Mouse (Mus musculus): ENCODE results near the gene Slc26a6. TPM values are rescaled to one million over a fixed set of nuclear protein-coding genes. Genes with fewer than 3 reads are reported as not detected.

Gene Slc26a6
- total RNA-seq, 2 experiments from 2014 or later, result 27.0 TPM

DNA sequence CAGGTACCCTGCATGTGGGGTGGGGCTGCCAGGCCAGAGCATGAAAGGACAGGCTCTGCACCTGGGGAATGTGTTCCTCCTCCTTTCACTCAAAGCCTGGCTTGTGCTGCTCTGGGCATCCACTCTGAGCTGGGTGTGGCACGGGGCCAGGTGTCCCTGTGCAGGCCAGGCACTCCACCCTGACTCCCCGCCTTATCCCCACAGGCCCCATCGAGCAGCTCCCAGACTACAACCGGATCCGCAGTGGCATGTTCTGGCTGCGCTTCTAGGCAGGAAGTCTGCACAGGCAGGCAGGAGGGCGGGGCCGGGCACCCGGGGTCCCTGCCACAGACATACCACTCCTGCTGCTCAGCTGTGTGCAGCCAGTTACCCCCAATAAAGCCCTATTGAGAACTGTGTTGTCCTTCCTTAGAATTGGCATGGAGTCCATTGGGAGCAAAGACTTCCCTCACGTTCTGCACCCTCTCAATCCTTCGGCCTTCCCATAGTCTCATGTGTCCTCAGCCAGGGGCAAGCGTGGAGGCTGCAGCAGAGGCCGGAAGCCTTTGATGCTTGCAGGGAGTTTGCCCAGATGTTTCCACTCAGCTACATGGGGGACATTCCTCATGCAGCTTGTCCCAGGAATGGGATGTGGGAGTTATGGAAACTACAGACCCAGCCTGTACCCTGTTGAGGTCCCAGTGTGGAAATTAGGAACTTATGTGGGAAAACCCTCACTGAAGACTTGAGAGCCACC lies 96.3 kb downstream of the Slc26a6 start:
- peak; percentile 63 to 75 for DNase-seq
- intact Hi-C loops (cut with DNase I), result no loop called here

DNA sequence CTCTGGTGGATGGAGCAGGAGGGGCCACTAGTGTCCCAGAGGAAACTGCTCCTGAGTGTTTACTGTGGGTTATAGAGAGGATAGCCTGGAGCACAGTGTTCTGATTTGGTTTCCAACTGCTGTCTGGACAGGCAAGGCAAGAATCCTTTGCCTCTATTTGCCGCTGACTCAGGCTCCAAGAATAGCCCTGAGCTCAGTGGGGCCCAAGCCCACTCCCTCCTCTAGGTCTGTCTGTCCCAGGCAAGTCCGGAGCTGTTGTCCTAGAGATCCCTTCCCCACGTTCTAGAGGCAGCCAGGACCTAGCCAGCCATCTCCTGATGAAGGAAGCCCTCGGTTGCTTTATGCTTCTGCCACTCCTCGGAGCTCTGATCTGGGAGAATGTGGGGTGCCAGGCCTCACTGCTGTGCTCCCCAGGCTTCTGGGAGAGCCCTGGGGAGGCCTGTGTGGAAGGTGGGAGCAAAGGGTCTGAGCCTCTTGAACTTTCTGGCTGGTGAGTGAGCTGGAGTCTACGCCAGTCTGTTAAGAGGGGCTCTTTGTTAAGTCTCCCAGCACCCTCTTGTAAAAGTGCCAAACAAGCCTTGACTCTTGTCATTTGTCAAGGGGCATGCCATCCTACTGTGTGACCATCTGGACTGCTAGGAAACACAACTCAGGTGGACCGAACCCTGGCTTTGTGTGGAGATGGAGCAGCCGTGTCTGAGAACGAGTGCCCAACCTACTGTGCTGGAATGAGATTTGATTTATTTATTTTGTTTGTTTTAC lies 97.1 kb downstream of the Slc26a6 start:
- DNase-seq, result no peak
- intact Hi-C loops (cut with DNase I), result no loop called here

- no peak for DNase-seq
- intact Hi-C loops (cut with DNase I), result no loop called here
These were observed 100.1 kb downstream of the Slc26a6 start, which contains the start of gene Col7a1 for GRCm38 (mm10) chr9:108953081-108953636. Gene Col7a1 (plus strand): TSS chr9:108953586.

- DNase-seq, result no peak
- intact Hi-C loops (cut with DNase I), result no loop called here
These were observed 102.2 kb downstream of the Slc26a6 start for GRCm38 (mm10) chr9:108955241-108955640.

DNA sequence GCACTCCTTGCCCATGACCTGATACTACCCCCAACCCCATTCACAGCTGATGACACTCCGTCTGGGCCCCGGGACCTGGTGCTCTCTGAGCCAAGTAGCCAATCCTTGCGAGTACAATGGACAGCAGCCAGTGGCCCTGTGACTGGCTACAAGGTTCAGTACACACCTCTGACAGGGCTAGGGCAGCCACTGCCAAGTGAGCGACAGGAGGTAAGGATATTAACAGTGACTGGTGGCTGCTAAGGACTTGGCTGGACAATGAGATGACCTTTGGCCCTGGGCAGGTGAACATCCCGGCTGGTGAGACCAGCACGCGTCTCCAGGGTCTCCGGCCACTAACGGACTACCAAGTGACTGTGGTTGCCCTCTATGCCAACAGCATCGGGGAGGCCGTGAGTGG lies 102.8 kb downstream of the Slc26a6 start:
- intact Hi-C loops (cut with DNase I), result no loop called here
- DNase-seq, result no peak

Small RNA genes within 50 kb of the gene (microRNA-seq; reads per million reads assigned to microRNA genes)
- 0 reads per million in 2 experiments for gene Gm23156

Other genes with a start within 250 kb of the Slc26a6 start
- 10 to 100 TPM; 47.7 to 48.0 TPM for gene Arih2, start 203.9 kb upstream of the Slc26a6 start, total RNA-seq (2021)
- gene Slc25a20, start 191.2 kb upstream of the Slc26a6 start, total RNA-seq (2021), result 100 to 1,000 TPM; 222 to 228 TPM
- 10 to 100 TPM; 74.3 to 75.9 TPM for gene Prkar2a, start 164.0 kb upstream of the Slc26a6 start, total RNA-seq (2021)
- 10 to 100 TPM; 30.7 to 31.8 TPM for gene Ip6k2, start 69.5 kb upstream of the Slc26a6 start, total RNA-seq (2021)
- gene Nckipsd, start 44.9 kb upstream of the Slc26a6 start, total RNA-seq (2021), result 10 to 100 TPM in 1 of 2 experiments, 1 to 10 TPM in 1; 9.9 to 11.4 TPM
- gene Celsr3, start 27.0 kb upstream of the Slc26a6 start, total RNA-seq (2021), result under 1 TPM; 0.12 TPM
- gene Tmem89, start 61.3 kb downstream of the Slc26a6 start, total RNA-seq (2021), result under 1 TPM in 1 of 2 experiments, not detected in 1; 0.41 TPM
- 1,000 to 10,000 TPM; 2,254 to 2,272 TPM for gene Uqcrc1, start 83.3 kb downstream of the Slc26a6 start, total RNA-seq (2021)
- 1 to 10 TPM in 1 of 2 experiments, under 1 TPM in 1; 0.33 to 1.1 TPM for gene Col7a1, start 100.3 kb downstream of the Slc26a6 start, total RNA-seq (2021)
- under 1 TPM in 1 of 2 experiments, not detected in 1; 0.20 TPM for gene Ucn2, start 132.7 kb downstream of the Slc26a6 start, total RNA-seq (2021)
- gene Pfkfb4, start 138.5 kb downstream of the Slc26a6 start, total RNA-seq (2021), result 1 to 10 TPM; 1.9 to 3.2 TPM
- gene Shisa5, start 185.3 kb downstream of the Slc26a6 start, total RNA-seq (2021), result 10 to 100 TPM; 49.5 to 50.0 TPM
- 10 to 100 TPM; 10.4 to 10.6 TPM for gene Trex1, start 206.5 kb downstream of the Slc26a6 start, total RNA-seq (2021)
- 10 to 100 TPM in 1 of 2 experiments, 1 to 10 TPM in 1; 8.4 to 10.3 TPM for gene Atrip, start 220.8 kb downstream of the Slc26a6 start, total RNA-seq (2021)
- gene Ccdc51, start 229.2 kb downstream of the Slc26a6 start, total RNA-seq (2021), result 10 to 100 TPM; 10.4 to 11.1 TPM
- gene Tma7, start 229.3 kb downstream of the Slc26a6 start, total RNA-seq (2021), result 100 to 1,000 TPM; 220 to 279 TPM
- 10 to 100 TPM; 16.3 to 20.0 TPM for gene Plxnb1, start 242.1 kb downstream of the Slc26a6 start, total RNA-seq (2021)